Mouse (Mus musculus): ENCODE data around the gene Selenov. TPM values are rescaled to one million over a fixed set of nuclear protein-coding genes. Genes with fewer than 3 reads are reported as not detected.

Selenov gene
- total and polyA plus RNA-seq, 3 experiments, result not detected

- H3K79me2 ChIP-seq (ENCODE audit: control insufficient read depth, insufficient read depth, low read length, poor library complexity), result peaks cover 5% of the 10 kb centered on the region
- H3K36me3 ChIP-seq (ENCODE audit: control insufficient read depth in 1 of 2, insufficient read depth in 2 of 2, low read length in 2 of 2), result peaks cover 1 to 5% of the 10 kb centered on the region in 2 experiments; a peak in 3 of 4 replicates
- no peak overlapping the region for H3K4me3 ChIP-seq (ENCODE audit: control insufficient read depth in 1 of 2, insufficient read depth in 1 of 2, low read depth in 2 of 2, low read length in 2 of 2)
- no peak overlapping the region for H3K27ac ChIP-seq (ENCODE audit: control insufficient read depth, low read depth, low read length)
- no peaks in the 10 kb centered on the region for H3K9me3 ChIP-seq (replicated peaks; ENCODE audit: insufficient read depth, low read length)
- DNase-seq (ENCODE audit: low read depth, low spot score), result no peak
- no peaks in the 10 kb centered on the region for H3K27me3 ChIP-seq (ENCODE audit: control insufficient read depth in 1 of 2, insufficient read depth in 2 of 2, low read length in 2 of 2)
- H3K4me1 ChIP-seq (ENCODE audit: control insufficient read depth in 1 of 2, insufficient read depth in 2 of 2, low read length in 2 of 2), result no peaks in the 10 kb centered on the region
- TF ChIP-seq MEF2A (IDR thresholded peaks at IDR 0.05; ENCODE audit: extremely low read depth, insufficient replicate concordance, low read depth, low read length, poor library complexity, severe bottlenecking) (no peak), POLR2AphosphoS2 (IDR thresholded peaks at IDR 0.05; ENCODE audit: low read length) (no peak), SIN3A (IDR thresholded peaks at IDR 0.05; ENCODE audit: low read length) (no peak), USF2 (IDR thresholded peaks at IDR 0.05; ENCODE audit: borderline replicate concordance in 1 of 2, insufficient read depth in 1 of 2, low read depth in 1 of 2, low read length in 2 of 2) (no peak), RAD21 (IDR thresholded peaks at IDR 0.05; ENCODE audit: low read depth, low read length) (no peak), GATA1 (IDR thresholded peaks at IDR 0.05; ENCODE audit: low read depth, low read length) (no peak), TAL1 (IDR thresholded peaks at IDR 0.05; ENCODE audit: low read length) (no peak), POLR2AphosphoS5 (IDR thresholded peaks at IDR 0.05; ENCODE audit: borderline replicate concordance, low read depth, low read length) (no peak), CHD1 (IDR thresholded peaks at IDR 0.05; ENCODE audit: low read depth, low read length) (no peak), MAX (IDR thresholded peaks at IDR 0.05; ENCODE audit: low read length) (no peak), TBP (IDR thresholded peaks at IDR 0.05; ENCODE audit: low read depth, low read length) (no peak), NRF1 (IDR thresholded peaks at IDR 0.05; ENCODE audit: insufficient read depth, low read depth, low read length, poor library complexity, severe bottlenecking) (no peak), ETS1 (IDR thresholded peaks at IDR 0.05; ENCODE audit: low read depth, low read length) (no peak), ZNF384 (IDR thresholded peaks at IDR 0.05; ENCODE audit: low read depth, low read length) (no peak)
- H3K9ac ChIP-seq (ENCODE audit: control insufficient read depth, low read depth, low read length, poor library complexity, severe bottlenecking), result no peak overlapping the region
Measured at GRCm38 (mm10) chr7:28306216-28306615, 15.2 kb upstream of the Selenov start.

- Histone ChIP-seq H3K9ac (ENCODE audit: control insufficient read depth, low read depth, low read length, poor library complexity, severe bottlenecking) (no peak overlapping the region), H3K27me3 (ENCODE audit: control insufficient read depth in 1 of 2, insufficient read depth in 2 of 2, low read length in 2 of 2) (no peaks in the 10 kb centered on the region), H3K79me2 (ENCODE audit: control insufficient read depth, insufficient read depth, low read length, poor library complexity) (no peaks in the 10 kb centered on the region), H3K4me3 (ENCODE audit: control insufficient read depth in 1 of 2, insufficient read depth in 1 of 2, low read depth in 2 of 2, low read length in 2 of 2) (no peak overlapping the region), H3K9me3 (replicated peaks; ENCODE audit: insufficient read depth, low read length) (no peaks in the 10 kb centered on the region), H3K4me1 (ENCODE audit: control insufficient read depth in 1 of 2, insufficient read depth in 2 of 2, low read length in 2 of 2) (no peaks in the 10 kb centered on the region), H3K36me3 (ENCODE audit: control insufficient read depth in 1 of 2, insufficient read depth in 2 of 2, low read length in 2 of 2) (peaks cover 1 to 2% of the 10 kb centered on the region in 2 experiments; a peak in 3 of 4 replicates), H3K27ac (ENCODE audit: control insufficient read depth, low read depth, low read length) (no peak overlapping the region)
- TF ChIP-seq ZKSCAN1 (IDR thresholded peaks at IDR 0.05; ENCODE audit: low read depth, low read length) (no peak), MAFK (IDR thresholded peaks at IDR 0.05; ENCODE audit: borderline replicate concordance, low read depth, low read length) (no peak), UBTF (IDR thresholded peaks at IDR 0.05; ENCODE audit: borderline replicate concordance, insufficient read depth, low read depth, low read length) (no peak), HCFC1 (IDR thresholded peaks at IDR 0.05; ENCODE audit: low read depth, low read length) (no peak), POLR2AphosphoS5 (IDR thresholded peaks at IDR 0.05; ENCODE audit: borderline replicate concordance, low read depth, low read length) (no peak), USF1 (IDR thresholded peaks at IDR 0.05; ENCODE audit: low read depth, low read length) (no peak), MYB (IDR thresholded peaks at IDR 0.05; ENCODE audit: low read depth, low read length) (no peak), MEF2A (IDR thresholded peaks at IDR 0.05; ENCODE audit: extremely low read depth, insufficient replicate concordance, low read depth, low read length, poor library complexity, severe bottlenecking) (no peak), EP300 (IDR thresholded peaks at IDR 0.05; ENCODE audit: low read depth in 1 of 2, low read length in 2 of 2) (no peak), ZMIZ1 (IDR thresholded peaks at IDR 0.05; ENCODE audit: low read depth, low read length) (no peak), MAX (IDR thresholded peaks at IDR 0.05; ENCODE audit: low read length) (no peak), JUND (IDR thresholded peaks at IDR 0.05; ENCODE audit: low read depth, low read length) (no peak), E2F4 (IDR thresholded peaks at IDR 0.05; ENCODE audit: borderline replicate concordance, low read depth, low read length) (no peak), CTCF (IDR thresholded peaks at IDR 0.05 in 2 of 3, conservative IDR thresholded peaks at IDR 0.05 in 1 of 3; ENCODE audit: control insufficient read depth in 1 of 3, insufficient read depth in 1 of 3, low read depth in 2 of 3, low read length in 3 of 3, poor library complexity in 1 of 3, severe bottlenecking in 1 of 3) (no peak), MXI1 (IDR thresholded peaks at IDR 0.05; ENCODE audit: low read depth, low read length) (no peak), SIN3A (IDR thresholded peaks at IDR 0.05; ENCODE audit: low read length) (no peak), TCF12 (IDR thresholded peaks at IDR 0.05; ENCODE audit: low read depth, low read length) (no peak), TAL1 (IDR thresholded peaks at IDR 0.05; ENCODE audit: low read length) (no peak)
- no peak for DNase-seq (ENCODE audit: low read depth, low spot score)
Measured at GRCm38 (mm10) chr7:28305641-28306040, 14.7 kb upstream of the Selenov start.

Data from MEL (cell line).